Mouse (Mus musculus): ENCODE measurements around the gene Tbp. TPM values are rescaled to one million over a fixed set of nuclear protein-coding genes. Genes with fewer than 3 reads are reported as not detected.
A peak's percentile ranks its signal among the peaks of the same experiment; 100 is the strongest.

The Tbp gene
- polyA plus RNA-seq, 1 experiment from 2014 or later: 70.9 TPM

- H3K27ac ChIP-seq (replicated peaks; ENCODE audit: low read depth, low read length): peak overlapping the region; percentile 89
- DNase-seq (peak; percentile 96), ATAC-seq (ENCODE audit: low FRiP score, low TSS enrichment) (peak; percentile 95)
- no peaks in the 10 kb centered on the region for H3K9me3 ChIP-seq (ENCODE audit: control insufficient read depth, low read length)
- H3K4me2 ChIP-seq (ENCODE audit: low read length): peak overlapping the region; percentile 96
- no peaks in the 10 kb centered on the region for H3K27me3 ChIP-seq (ENCODE audit: control insufficient read depth, insufficient read depth, low read length)
- H3K9ac ChIP-seq (replicated peaks; ENCODE audit: low read length): peak overlapping the region; percentile 75
- H3K4me1 ChIP-seq (ENCODE audit: control insufficient read depth, insufficient read depth, low read length): peaks cover 33% of the 10 kb centered on the region
- peak overlapping the region; percentile 81 for H3K4me3 ChIP-seq (replicated peaks; ENCODE audit: low read depth, low read length)
- peaks cover 32% of the 10 kb centered on the region for H3K36me3 ChIP-seq (ENCODE audit: control insufficient read depth, insufficient read depth, low read length)
- under 1% methylated on average over 50 of the region's 50 CpGs for WGBS
These were observed 1.6 kb upstream of the Tbp start for GRCm38 (mm10) chr17:15497882-15498752.

- Histone ChIP-seq H3K27me3 (ENCODE audit: control insufficient read depth, insufficient read depth, low read length) (no peaks in the 10 kb centered on the region), H3K9ac (replicated peaks; ENCODE audit: low read length) (peak overlapping the region; percentile 75; the same call in 1 of the 2 replicates), H3K4me1 (ENCODE audit: control insufficient read depth, insufficient read depth, low read length) (peaks cover 33% of the 10 kb centered on the region), H3K36me3 (ENCODE audit: control insufficient read depth, insufficient read depth, low read length) (peaks cover 31% of the 10 kb centered on the region), H3K27ac (replicated peaks; ENCODE audit: low read depth, low read length) (peak overlapping the region; percentile 89), H3K4me3 (replicated peaks; ENCODE audit: low read depth, low read length) (peak overlapping the region; percentile 81), H3K4me2 (ENCODE audit: low read length) (peak overlapping the region; percentile 96), H3K9me3 (ENCODE audit: control insufficient read depth, low read length) (no peaks in the 10 kb centered on the region)
- WGBS: 46% methylated on average over 7 of the region's 7 CpGs
- ATAC-seq (ENCODE audit: low FRiP score, low TSS enrichment) (no peak), DNase-seq (no peak)
These were observed 955 bp upstream of the Tbp start for GRCm38 (mm10) chr17:15498753-15499113.

GRCm38 (mm10) chr17:15510694-15511093, 11.0 kb downstream of the Tbp start:
- Histone ChIP-seq H3K9ac (replicated peaks; ENCODE audit: low read length) (no peak overlapping the region), H3K4me3 (replicated peaks; ENCODE audit: low read depth, low read length) (no peak overlapping the region), H3K9me3 (ENCODE audit: control insufficient read depth, low read length) (no peaks in the 10 kb centered on the region), H3K27ac (replicated peaks; ENCODE audit: low read depth, low read length) (no peak overlapping the region), H3K4me1 (ENCODE audit: control insufficient read depth, insufficient read depth, low read length) (no peaks in the 10 kb centered on the region), H3K4me2 (ENCODE audit: low read length) (no peak overlapping the region), H3K27me3 (ENCODE audit: control insufficient read depth, insufficient read depth, low read length) (no peaks in the 10 kb centered on the region), H3K36me3 (ENCODE audit: control insufficient read depth, insufficient read depth, low read length) (peaks cover 92% of the 10 kb centered on the region)
- no peak for ATAC-seq (ENCODE audit: low FRiP score, low TSS enrichment)
- DNase-seq: no peak
- 81% methylated on average over 2 of the region's 2 CpGs for WGBS

- H3K4me2 ChIP-seq (ENCODE audit: low read length): no peak overlapping the region
- no peaks in the 10 kb centered on the region for H3K4me1 ChIP-seq (ENCODE audit: control insufficient read depth, insufficient read depth, low read length)
- H3K9me3 ChIP-seq (ENCODE audit: control insufficient read depth, low read length): no peaks in the 10 kb centered on the region
- H3K4me3 ChIP-seq (replicated peaks; ENCODE audit: low read depth, low read length): no peak overlapping the region
- H3K27ac ChIP-seq (replicated peaks; ENCODE audit: low read depth, low read length): no peak overlapping the region
- WGBS: 76% methylated on average over 5 of the region's 5 CpGs
- no peak overlapping the region for H3K9ac ChIP-seq (replicated peaks; ENCODE audit: low read length)
- H3K36me3 ChIP-seq (ENCODE audit: control insufficient read depth, insufficient read depth, low read length): peaks cover 93% of the 10 kb centered on the region
- H3K27me3 ChIP-seq (ENCODE audit: control insufficient read depth, insufficient read depth, low read length): no peaks in the 10 kb centered on the region
- ATAC-seq (ENCODE audit: low FRiP score, low TSS enrichment): no peak
- DNase-seq: no peak
These were observed 18.1 kb downstream of the Tbp start for GRCm38 (mm10) chr17:15517776-15518175.

- Histone ChIP-seq H3K4me2 (ENCODE audit: low read length) (no peak overlapping the region), H3K36me3 (ENCODE audit: control insufficient read depth, insufficient read depth, low read length) (peaks cover 95% of the 10 kb centered on the region), H3K27me3 (ENCODE audit: control insufficient read depth, insufficient read depth, low read length) (no peaks in the 10 kb centered on the region), H3K9ac (replicated peaks; ENCODE audit: low read length) (no peak overlapping the region), H3K27ac (replicated peaks; ENCODE audit: low read depth, low read length) (no peak overlapping the region), H3K4me3 (replicated peaks; ENCODE audit: low read depth, low read length) (no peak overlapping the region), H3K9me3 (ENCODE audit: control insufficient read depth, low read length) (no peaks in the 10 kb centered on the region), H3K4me1 (ENCODE audit: control insufficient read depth, insufficient read depth, low read length) (no peaks in the 10 kb centered on the region)
- WGBS: 95% methylated on average over 5 of the region's 5 CpGs
- ATAC-seq (ENCODE audit: low FRiP score, low TSS enrichment): no peak
- DNase-seq: no peak
These were observed 18.5 kb downstream of the Tbp start for GRCm38 (mm10) chr17:15518186-15518585.

- Histone ChIP-seq H3K4me2 (ENCODE audit: low read length) (no peak overlapping the region), H3K9ac (replicated peaks; ENCODE audit: low read length) (no peak overlapping the region), H3K4me1 (ENCODE audit: control insufficient read depth, insufficient read depth, low read length) (no peaks in the 10 kb centered on the region), H3K9me3 (ENCODE audit: control insufficient read depth, low read length) (no peaks in the 10 kb centered on the region), H3K4me3 (replicated peaks; ENCODE audit: low read depth, low read length) (no peak overlapping the region), H3K36me3 (ENCODE audit: control insufficient read depth, insufficient read depth, low read length) (peaks cover 95% of the 10 kb centered on the region), H3K27me3 (ENCODE audit: control insufficient read depth, insufficient read depth, low read length) (no peaks in the 10 kb centered on the region), H3K27ac (replicated peaks; ENCODE audit: low read depth, low read length) (no peak overlapping the region)
- ATAC-seq (ENCODE audit: low FRiP score, low TSS enrichment) (no peak), DNase-seq (no peak)
- 93% methylated on average over 1 of the region's 1 CpGs for WGBS
These were observed 19.1 kb downstream of the Tbp start for GRCm38 (mm10) chr17:15518766-15519165.

- Histone ChIP-seq H3K9me3 (ENCODE audit: control insufficient read depth, low read length) (no peaks in the 10 kb centered on the region), H3K27ac (replicated peaks; ENCODE audit: low read depth, low read length) (no peak overlapping the region; the same call in 1 of the 2 replicates), H3K36me3 (ENCODE audit: control insufficient read depth, insufficient read depth, low read length) (peaks cover 36% of the 10 kb centered on the region), H3K4me3 (replicated peaks; ENCODE audit: low read depth, low read length) (peak overlapping the region; percentile 92), H3K4me2 (ENCODE audit: low read length) (peak overlapping the region; percentile 72), H3K27me3 (ENCODE audit: control insufficient read depth, insufficient read depth, low read length) (no peaks in the 10 kb centered on the region), H3K4me1 (ENCODE audit: control insufficient read depth, insufficient read depth, low read length) (peaks cover 10% of the 10 kb centered on the region), H3K9ac (replicated peaks; ENCODE audit: low read length) (peak overlapping the region; percentile 86)
- ATAC-seq (ENCODE audit: low FRiP score, low TSS enrichment) (no peak), DNase-seq (peak; percentile 9)
- 17% methylated on average over 10 of the region's 10 CpGs for WGBS
These were observed 26.6 kb downstream of the Tbp start for GRCm38 (mm10) chr17:15526304-15526703.

GRCm38 (mm10) chr17:15526986-15527810, 27.5 kb downstream of the Tbp start, which contains the start of gene Pdcd2:
Gene Pdcd2, minus strand, starts transcription at chr17:15527301.
- H3K4me3 ChIP-seq (replicated peaks; ENCODE audit: low read depth, low read length): peak within 1 kb of the TSS; percentile 92
- H3K4me1 ChIP-seq (ENCODE audit: control insufficient read depth, insufficient read depth, low read length): peaks cover 10% of the 10 kb centered on the region
- peaks cover 27% of the 10 kb centered on the region for H3K36me3 ChIP-seq (ENCODE audit: control insufficient read depth, insufficient read depth, low read length)
- H3K9me3 ChIP-seq (ENCODE audit: control insufficient read depth, low read length): no peaks in the 10 kb centered on the region
- WGBS: 1% methylated on average over 55 of the region's 55 CpGs
- ATAC-seq (ENCODE audit: low FRiP score, low TSS enrichment) (peak; percentile 98), DNase-seq (peak; percentile 95)
- no peaks in the 10 kb centered on the region for H3K27me3 ChIP-seq (ENCODE audit: control insufficient read depth, insufficient read depth, low read length)
- peak within 1 kb of the TSS; percentile 86 for H3K9ac ChIP-seq (replicated peaks; ENCODE audit: low read length)
- peak within 1 kb of the TSS; percentile 74 for H3K27ac ChIP-seq (replicated peaks; ENCODE audit: low read depth, low read length)
- H3K4me2 ChIP-seq (ENCODE audit: low read length): peak within 1 kb of the TSS; percentile 72
